8 mouse cellular contexts compared by ENCODE assay signal in genomic region chr6:34549017-34549416, GRCm38 (mm10). TPM values are rescaled to one million over a fixed set of nuclear protein-coding genes. Genes with fewer than 3 reads are reported as not detected.
DNase-seq lines count a peak whose midpoint lies in the region; TF ChIP-seq lines count a peak whose summit lies in the region.

No protein-coding gene starts in this region.

- H3K4me1 ChIP-seq in cerebellum, adult 2 months (ENCODE audit: control insufficient read depth, insufficient read depth, low read length), result no peaks in the 10 kb centered on the region
- no peaks in the 10 kb centered on the region for H3K4me1 ChIP-seq in lung, adult 2 months (ENCODE audit: control insufficient read depth, insufficient read depth, low read length)

- H3K27ac ChIP-seq in left cerebral cortex, adult 2 months, result no peak overlapping the region
- H3K27ac ChIP-seq in cerebellum, adult 2 months (ENCODE audit: insufficient read depth, low read length), result no peak overlapping the region

- no peak overlapping the region for H3K4me3 ChIP-seq in left cerebral cortex, adult 2 months
- H3K4me3 ChIP-seq in cerebellum, adult 2 months (replicated peaks; ENCODE audit: insufficient read depth, low read depth, low read length), result no peak overlapping the region
- no peak overlapping the region for H3K4me3 ChIP-seq in lung, adult 2 months (replicated peaks; ENCODE audit: extremely low read depth, low read depth, low read length)

- intact Hi-C loops in left cerebral cortex, adult 2 months (cut with DNase I), result loop anchor here (1.0 kb wide), 1 partner anchor 205 kb away; no protein-coding TSS in a partner anchor
- intact Hi-C loops in heart, postnatal 10 days (cut with DNase I), result loop anchor here (1.0 to 5.0 kb wide), 2 partner anchors 48 to 205 kb away; partner anchors contain the start of gene Cald1

- 47% methylated on average over 2 of the region's 2 CpGs for WGBS in cerebellum, adult 2 months
- WGBS in lung, adult 2 months, result 47% methylated on average over 2 of the region's 2 CpGs

- no peaks in the 10 kb centered on the region for H3K27me3 ChIP-seq in cerebellum, adult 2 months (ENCODE audit: control insufficient read depth, insufficient read depth, low read length)

- peak; percentile 16 to 19 for DNase-seq in left cerebral cortex, adult 2 months (ENCODE audit: extremely low spot score in 1 of 2, low spot score in 2 of 2)
- no peak for DNase-seq in left cerebral cortex, adult 8-10 months (ENCODE audit: low spot score in 2 of 2)
- peak; percentile 71 for DNase-seq in NIH3T3 (ENCODE audit: low read depth)
- DNase-seq in cerebellum, adult 2 months, result peak; percentile 47 to 62
- peak; percentile 48 to 74 for DNase-seq in heart, postnatal 10 days
- DNase-seq in lung, adult 2 months, result peak; percentile 70
- DNase-seq in spleen, adult 18-20 months, result peak; percentile 8 to 55
- no peak for DNase-seq in frontal cortex, postnatal 10 days (ENCODE audit: low spot score in 2 of 2)

- TF ChIP-seq CTCF in left cerebral cortex, adult 2 months (IDR thresholded peaks at IDR 0.05), result peak; percentile 73
- TF ChIP-seq CTCF in cerebellum, adult 2 months (IDR thresholded peaks at IDR 0.05; ENCODE audit: borderline replicate concordance, insufficient read depth, low read depth, low read length), result peak; percentile 88
- peak; percentile 90 for TF ChIP-seq CTCF in lung, adult 2 months (IDR thresholded peaks at IDR 0.05; ENCODE audit: insufficient read depth, low read length)

- no peak for TF ChIP-seq POLR2A in cerebellum, adult 2 months (IDR thresholded peaks at IDR 0.05; ENCODE audit: borderline replicate concordance, insufficient read depth, low read length)
- no peak for TF ChIP-seq POLR2A in lung, adult 2 months (IDR thresholded peaks at IDR 0.05; ENCODE audit: borderline replicate concordance, extremely low read depth, low read depth, low read length)

RNA-seq across cellular contexts. Expression of gene Cald1, which starts 49.3 kb away (rescaled TPM):
- total RNA-seq in left cerebral cortex, adult 2 months (2021), result 10 to 100 TPM; 20.9 to 22.4 TPM
- total RNA-seq in left cerebral cortex, adult 8-10 months (2022), result 10 to 100 TPM; 18.9 to 22.6 (median 20.5) TPM
- polyA plus RNA-seq in cerebellum, adult 2 months (2012; rRNA removed), result 30.7 and 33.9 TPM in 2 replicates
- 10 to 100 TPM; 88.0 to 92.1 TPM for total RNA-seq in heart, postnatal 10 days (2021)
- polyA plus RNA-seq in lung, adult 2 months (2012; rRNA removed), result 24.4 and 37.4 TPM in 2 replicates

Comparison
In these comparisons a context has a peak if more than half of its experiments do, and no peak if none do; other contexts are left out.
1. DNase-seq: peak in left cerebral cortex, adult 2 months (2 of 2), NIH3T3 (single experiment), cerebellum, adult 2 months (2 of 2), heart, postnatal 10 days (2 of 2), lung, adult 2 months (single experiment) and spleen, adult 18-20 months (2 of 2); none in left cerebral cortex, adult 8-10 months (0 of 2) and frontal cortex, postnatal 10 days (0 of 2).
2. Peak in every context shown above with its lines, with median percentiles within 50 percentile points of each other: CTCF ChIP-seq.